Mouse (Mus musculus) midbrain, postnatal 0 days (tissue): ENCODE data around the gene Fam243. TPM values are rescaled to one million over a fixed set of nuclear protein-coding genes. Genes with fewer than 3 reads are reported as not detected.

Source experiments
- ATAC-seq: fragments of 200-750 bp; cut with Nextera tagmentation; 2 replicates; pipeline ENCODE4 v1.8.0; 2017; ENCODE audit warnings: moderate number of reproducible peaks, mild to moderate bottlenecking, moderate TSS enrichment, moderate library complexity; ENCODE audit not compliant: low FRiP score
- DNase-seq: peaks from one replicate; pipeline ENCODE4 v3.0.0-alpha.2; 2015; ENCODE audit warnings: low spot score
- H3K27ac ChIP-seq: fragments of 300-500 bp; sonication (generic); 2 replicates; pipeline ENCODE4 v1.5.1; 2014; ENCODE audit warnings: low read depth, mild to moderate bottlenecking, low read length, mixed read lengths
- H3K27me3 ChIP-seq: fragments of 300-500 bp; sonication (generic); 2 replicates; pipeline ENCODE4 v1.6.1; 2014; ENCODE audit warnings: low read length, control low read depth, mixed read lengths; ENCODE audit not compliant: insufficient read depth
- H3K36me3 ChIP-seq: fragments of 300-500 bp; sonication (generic); 2 replicates; pipeline ENCODE4 v1.6.1; 2014; ENCODE audit warnings: low read length, control low read depth, mixed read lengths; ENCODE audit not compliant: insufficient read depth
- H3K4me1 ChIP-seq: fragments of 300-500 bp; sonication (generic); 2 replicates; pipeline ENCODE4 v1.6.1; 2014; ENCODE audit warnings: mild to moderate bottlenecking, control low read depth, antibody characterized with exemption, low read length, mixed read lengths; ENCODE audit not compliant: insufficient read depth
- H3K4me2 ChIP-seq: fragments of 300-500 bp; sonication (generic); 2 replicates; pipeline ENCODE4 v1.6.1; 2014; ENCODE audit warnings: low read depth, mild to moderate bottlenecking, low read length, mixed read lengths; ENCODE audit not compliant: poor library complexity, severe bottlenecking
- H3K4me3 ChIP-seq: fragments of 300-500 bp; sonication (generic); 2 replicates; pipeline ENCODE4 v1.5.1; 2014; ENCODE audit warnings: low read depth, mild to moderate bottlenecking, low read length, moderate library complexity
- H3K9ac ChIP-seq: fragments of 300-500 bp; sonication (generic); replicated peaks from 2 replicates; pipeline ENCODE4 v1.6.1; 2014; ENCODE audit warnings: mild to moderate bottlenecking, low read length, moderate library complexity, mixed read lengths; ENCODE audit not compliant: poor library complexity, severe bottlenecking
- H3K9me3 ChIP-seq: fragments of 300-500 bp; sonication (generic); 2 replicates; pipeline ENCODE4 v1.6.1; 2016; ENCODE audit warnings: low read length, control low read depth
- CTCF ChIP-seq: IDR thresholded peaks from 2 replicates; pipeline ENCODE4 v1.5.1; 2016; ENCODE audit warnings: antibody characterized with exemption, mild to moderate bottlenecking
- WGBS: fragments of 180-500 bp; shearing (Covaris S2); extraction: QIAGEN DNeasy Blood & Tissue Kit; methylation state at CpG from one replicate; pipeline ENCODE4 v1.1.7; 2014; 5-methylcytosine and 5-hydroxymethylcytosine counted together
- polyA plus RNA-seq: library from polyadenylated mRNA; unstranded; fragments of >200 nt; fragmentation: Nextera tagmentation; extraction: Ambion mirVana; gene quantifications from 2 replicates; pipeline ENCODE4 v1.2.1, GENCODE M21; 2015
- total RNA-seq: library from RNA; depleted of rRNA; stranded (reverse); fragments of >200 nt; gene quantifications from 2 replicates; pipeline ENCODE4 v1.2.3, GENCODE M21; 2014

Fam243 gene
- total and polyA plus RNA-seq, 2 experiments from 2014 or later = not detected

DNA sequence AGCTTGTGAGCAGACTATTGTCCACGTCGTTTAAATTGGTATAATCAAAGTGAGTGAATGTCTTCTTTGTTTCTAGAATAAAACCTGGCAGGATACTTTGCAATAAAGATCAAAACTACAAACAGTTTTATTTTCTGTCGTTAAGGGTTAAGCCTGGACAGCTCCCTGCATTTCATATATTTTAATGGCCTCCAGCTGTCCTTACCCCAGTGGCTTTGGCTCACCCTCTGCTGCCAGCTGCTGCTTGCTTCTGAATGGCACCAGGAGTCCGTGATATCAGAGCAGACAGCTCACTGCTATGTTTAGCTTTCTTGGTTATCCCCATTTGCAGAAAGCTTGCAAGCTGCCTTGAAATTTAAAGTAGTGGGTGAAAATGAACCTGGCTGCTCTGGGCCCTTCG is 19.3 kb downstream of the Fam243 start:
- Histone ChIP-seq H3K9me3 (no peaks in the 10 kb centered on the region), H3K9ac (peak overlapping the region; percentile 72), H3K4me2 (peak overlapping the region; percentile 78), H3K4me1 (peaks cover 10% of the 10 kb centered on the region; the same call in 1 of the 2 replicates), H3K36me3 (peaks cover 13% of the 10 kb centered on the region), H3K27ac (peak overlapping the region; percentile 80), H3K4me3 (peak overlapping the region; percentile 67), H3K27me3 (no peaks in the 10 kb centered on the region)
- WGBS = 24% methylated on average over 5 of the region's 5 CpGs
- no peak for TF ChIP-seq CTCF
- ATAC-seq (no peak), DNase-seq (peak; percentile 56)

- peak overlapping the region; percentile 78 for H3K4me2 ChIP-seq
- no peaks in the 10 kb centered on the region for H3K27me3 ChIP-seq
- H3K9ac ChIP-seq = peak overlapping the region; percentile 72
- WGBS = under 1% methylated on average over 12 of the region's 12 CpGs
- TF ChIP-seq CTCF = no peak
- H3K36me3 ChIP-seq = peaks cover 11% of the 10 kb centered on the region; the same call in 1 of the 2 replicates
- peak overlapping the region; percentile 80 for H3K27ac ChIP-seq
- peak overlapping the region; percentile 67 for H3K4me3 ChIP-seq
- H3K4me1 ChIP-seq = peaks cover 10% of the 10 kb centered on the region; the same call in 1 of the 2 replicates
- peak; percentile 55 for ATAC-seq
- no peaks in the 10 kb centered on the region for H3K9me3 ChIP-seq
- no peak for DNase-seq
These were observed 19.8 kb downstream of the Fam243 start for GRCm38 (mm10) chr16:92301412-92301806.

GRCm38 (mm10) chr16:92300649-92301411 is 20.4 kb downstream of the Fam243 start, which contains the start of gene Smim11:
Gene Smim11 (plus strand): TSS chr16:92301286.
- Histone ChIP-seq H3K9me3 (no peaks in the 10 kb centered on the region), H3K4me3 (peak within 1 kb of the TSS; percentile 67), H3K4me1 (peaks cover 10% of the 10 kb centered on the region; the same call in 1 of the 2 replicates), H3K27me3 (no peaks in the 10 kb centered on the region), H3K4me2 (peak within 1 kb of the TSS; percentile 78), H3K27ac (peak within 1 kb of the TSS; percentile 80), H3K36me3 (peaks cover 5% of the 10 kb centered on the region; the same call in 1 of the 2 replicates), H3K9ac (peak within 1 kb of the TSS; percentile 72)
- WGBS = 8% methylated on average over 32 of the region's 32 CpGs
- DNase-seq = peak; percentile 99
- peak; percentile 90 for ATAC-seq
- TF ChIP-seq CTCF = no peak

DNA sequence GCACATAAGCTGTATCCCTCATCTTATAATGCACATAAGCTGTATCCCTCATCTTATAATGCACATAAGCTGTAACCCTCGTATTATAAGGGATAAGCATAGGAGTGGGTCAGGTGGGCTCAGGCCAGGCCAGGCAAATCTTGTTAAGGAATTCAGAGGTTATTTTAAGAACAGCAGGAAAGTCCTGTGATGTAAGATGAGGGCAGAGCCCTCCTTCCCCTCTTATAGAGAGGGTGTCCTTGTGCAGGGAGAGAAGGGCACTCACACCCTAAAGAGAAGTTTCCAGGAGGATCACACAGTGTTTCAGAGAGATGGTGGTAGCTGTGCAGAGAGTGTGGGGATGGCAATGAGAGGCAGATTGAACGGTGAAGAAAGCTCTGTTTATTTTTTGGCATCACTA is 25.9 kb downstream of the Fam243 start:
- no peak overlapping the region for H3K4me2 ChIP-seq
- H3K36me3 ChIP-seq = no peaks in the 10 kb centered on the region
- ATAC-seq (no peak), DNase-seq (no peak)
- no peak overlapping the region for H3K9ac ChIP-seq
- H3K27ac ChIP-seq = no peak overlapping the region
- no peaks in the 10 kb centered on the region for H3K4me1 ChIP-seq
- no peaks in the 10 kb centered on the region for H3K27me3 ChIP-seq
- 76% methylated on average over 2 of the region's 2 CpGs for WGBS
- TF ChIP-seq CTCF = no peak
- H3K9me3 ChIP-seq = no peaks in the 10 kb centered on the region
- H3K4me3 ChIP-seq = no peak overlapping the region

- WGBS = 28% methylated on average over 12 of the region's 12 CpGs
- no peaks in the 10 kb centered on the region for H3K27me3 ChIP-seq
- no peak overlapping the region for H3K4me2 ChIP-seq
- no peaks in the 10 kb centered on the region for H3K9me3 ChIP-seq
- ATAC-seq = no peak
- H3K9ac ChIP-seq = no peak overlapping the region
- no peak overlapping the region for H3K27ac ChIP-seq
- no peak for TF ChIP-seq CTCF
- H3K36me3 ChIP-seq = no peaks in the 10 kb centered on the region
- DNase-seq = no peak
- no peaks in the 10 kb centered on the region for H3K4me1 ChIP-seq
- H3K4me3 ChIP-seq = no peak overlapping the region
These were observed 26.8 kb downstream of the Fam243 start for GRCm38 (mm10) chr16:92294267-92294970.

DNA sequence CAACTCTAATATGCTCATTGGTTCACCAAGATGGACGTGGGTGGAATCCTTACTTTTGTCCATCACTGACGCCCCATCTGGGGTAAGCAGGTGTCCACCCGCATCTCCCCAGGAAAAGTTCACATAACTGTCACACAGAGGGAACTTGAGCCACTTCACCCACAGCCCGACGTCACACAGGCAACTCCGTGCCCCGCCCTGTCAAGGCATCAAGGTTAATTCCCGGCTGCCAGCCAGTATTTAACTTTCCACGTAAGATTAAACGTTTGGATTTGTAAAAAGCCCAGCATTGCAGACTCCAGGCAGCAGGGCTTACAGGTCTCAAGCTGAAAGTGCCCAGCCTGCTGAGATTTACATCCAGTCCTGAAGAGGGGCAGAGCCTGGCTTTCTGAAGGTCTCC is 29.1 kb downstream of the Fam243 start, which contains the start of gene Kcne2:
TSS of gene Kcne2 (plus strand) at position 289 of the 400 bp plus-strand sequence.
- no peak for DNase-seq
- Histone ChIP-seq H3K27ac (no peak within 1 kb of the TSS), H3K4me3 (no peak within 1 kb of the TSS), H3K4me2 (no peak within 1 kb of the TSS), H3K36me3 (no peaks in the 10 kb centered on the region), H3K9ac (no peak within 1 kb of the TSS), H3K9me3 (no peaks in the 10 kb centered on the region), H3K4me1 (no peaks in the 10 kb centered on the region), H3K27me3 (no peaks in the 10 kb centered on the region)
- WGBS = 69% methylated on average over 10 of the region's 10 CpGs
- no peak for ATAC-seq
- TF ChIP-seq CTCF = no peak
